Mouse (Mus musculus) CH12.LX (cell line): ENCODE results near the gene Anxa11.
"Not testable (repeated sequence)": the region's sequence is repeated elsewhere in the genome, so short reads cannot be mapped to it uniquely, and the experiment has no call there.

ENCODE experiments used
- ELF1 ChIP-seq: IDR thresholded peaks from 2 replicates; pipeline ENCODE4 v1.6.1; 2014; ENCODE audit warnings: low read depth, mild to moderate bottlenecking, inconsistent platforms, low read length, improper control_type of control experiment
- MAX ChIP-seq: IDR thresholded peaks from 2 replicates; pipeline ENCODE4 v1.6.1; 2011; ENCODE audit warnings: low read length, improper control_type of control experiment
- POLR2A ChIP-seq: IDR thresholded peaks from 2 replicates; pipeline ENCODE4 v1.6.1; 2011; ENCODE audit warnings: low read depth, mild to moderate bottlenecking, improper control_type of control experiment, low read length
- USF1 ChIP-seq: IDR thresholded peaks from 2 replicates; pipeline ENCODE4 v1.6.1; 2014; ENCODE audit warnings: low read depth, mild to moderate bottlenecking, inconsistent platforms, low read length, improper control_type of control experiment

DNA sequence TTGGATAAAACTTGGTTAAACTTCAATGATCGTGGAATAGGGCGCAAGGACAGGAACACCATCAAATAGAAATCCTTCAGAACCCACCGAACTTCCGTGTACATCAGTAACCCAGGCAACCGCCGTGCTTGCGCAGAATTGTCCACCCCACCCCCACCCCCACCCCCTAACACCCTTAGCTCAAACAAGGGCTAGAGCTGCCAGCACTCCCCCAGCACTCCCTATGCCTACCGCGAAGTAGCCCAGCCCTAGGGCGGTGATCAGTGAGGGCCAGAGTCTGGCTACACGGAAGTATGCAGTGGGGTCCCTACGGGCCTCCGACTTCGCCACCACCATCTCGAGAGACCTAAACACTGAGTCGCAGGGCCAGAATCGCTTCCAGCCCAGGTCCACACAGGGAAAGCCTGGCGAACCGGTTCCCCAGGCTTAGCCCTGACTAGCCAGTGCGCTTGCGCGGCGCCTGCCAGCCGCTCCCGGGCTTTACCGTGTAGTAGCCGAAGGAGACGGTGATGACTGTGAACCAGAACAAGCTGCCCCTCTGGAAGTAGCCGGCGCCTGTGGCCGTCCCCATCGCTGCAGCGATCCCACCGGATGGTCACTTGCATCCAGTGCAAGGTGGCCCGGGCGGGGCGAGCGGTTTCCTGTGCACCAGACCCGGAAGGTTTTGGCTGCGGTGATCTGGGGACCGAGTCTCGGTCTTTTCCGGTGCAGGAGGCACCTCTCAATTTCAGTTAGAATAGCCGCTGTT lies 85.0 kb downstream of the Anxa11 start:
- not testable (repeated sequence) for TF ChIP-seq POLR2A, MAX, USF1, ELF1
